In the genomic region with DNA sequence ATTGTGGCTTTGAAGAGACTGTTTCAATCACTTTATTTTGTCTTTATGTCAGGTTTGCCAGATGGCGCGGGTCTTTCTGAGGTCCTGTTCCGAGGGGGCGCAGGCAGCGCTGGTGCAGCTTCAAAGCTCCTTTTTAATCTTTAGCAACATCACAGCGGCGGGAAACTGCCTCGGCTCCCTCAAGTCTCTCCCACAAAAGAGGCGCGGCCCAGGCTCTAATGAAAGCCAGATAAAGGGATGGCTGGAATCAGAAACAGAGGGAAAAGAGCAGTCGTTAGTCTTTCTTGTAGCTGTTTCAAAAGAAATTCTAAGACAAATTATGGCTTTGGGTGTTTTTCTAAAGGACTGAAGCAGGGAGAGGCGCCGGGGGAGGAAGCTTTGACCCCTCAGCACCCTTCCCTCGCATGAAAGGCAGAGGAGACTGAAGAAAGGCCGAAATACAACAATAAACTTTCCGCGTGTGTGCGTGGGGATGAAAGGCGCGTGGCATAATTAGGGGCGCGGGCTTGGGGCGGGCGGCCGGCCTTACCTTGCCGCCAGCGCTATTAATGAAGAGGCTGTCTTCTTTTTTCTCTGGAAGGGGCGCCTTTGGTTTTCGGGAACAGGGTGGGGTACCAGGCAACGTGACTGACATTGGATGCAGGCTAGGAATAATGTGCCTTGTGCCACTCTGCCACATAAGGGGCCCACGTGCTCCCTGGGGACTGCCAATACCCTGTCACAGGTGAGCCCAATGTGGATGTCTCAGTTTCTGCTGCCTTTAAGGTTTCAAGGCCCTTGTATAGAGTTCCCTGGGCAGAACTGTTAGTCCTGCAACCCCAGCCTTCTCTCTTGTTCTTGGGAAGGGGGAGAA, we compare ENCODE assay signal across 9 mouse cellular contexts. TPM values are rescaled to one million over a fixed set of nuclear protein-coding genes. Genes with fewer than 3 reads are reported as not detected.
DNase-seq lines count a peak whose midpoint lies in the region; ATAC-seq lines count a peak whose summit lies in the region.
"Had no signal": no experiment of that assay in that cellular context is flagged by ENCODE, and none has a peak within 500 bp of the region (broad histone marks: within the 10 kb centered on the region; RNA-seq: fewer than 3 reads in every experiment).

No protein-coding gene starts in this region.

- peak; percentile 48 for DNase-seq in neural tube, embryonic 11.5 days (ENCODE audit: low spot score)
- DNase-seq in neural tube, embryonic 10.5 days (ENCODE audit: extremely low spot score, low spot score): no peak
- DNase-seq in embryonic facial prominence, embryonic 10.5 days (ENCODE audit: low spot score): peak; percentile 58
- no peak for DNase-seq in frontal cortex, adult 2 months (ENCODE audit: extremely low spot score in 1 of 2, low spot score in 1 of 2)
- no peak for DNase-seq in heart, postnatal 10 days
- DNase-seq: lung, adult 18-20 months had no signal

- no peak for ATAC-seq in neural tube, embryonic 11.5 days (ENCODE audit: insufficient read depth, low FRiP score, low TSS enrichment)
- ATAC-seq in forebrain, embryonic 15.5 days (replicated peaks): peak; percentile 38; the same call in 1 of the 2 replicates
- peak; percentile 74 for ATAC-seq in midbrain, embryonic 15.5 days (replicated peaks)
- ATAC-seq: activated CD4-positive, CD25-positive, alpha-beta regulatory T cell, adult 4 months had no signal

- 58% methylated on average over 31 of the region's 31 CpGs for WGBS in neural tube, embryonic 11.5 days
- WGBS in embryonic facial prominence, embryonic 10.5 days: 66% methylated on average over 31 of the region's 31 CpGs
- 18% methylated on average over 31 of the region's 31 CpGs for WGBS in forebrain, embryonic 15.5 days
- WGBS in midbrain, embryonic 15.5 days: 45% methylated on average over 31 of the region's 31 CpGs

- 0 out of 2 replicates have a peak overlapping the region, but pooled peaks have one; percentile 17 for H3K27ac ChIP-seq in neural tube, embryonic 11.5 days (ENCODE audit: low read depth, low read length)
- H3K27ac ChIP-seq in embryonic facial prominence, embryonic 10.5 days (replicated peaks): peak overlapping the region; percentile 73
- 0 out of 2 replicates have a peak overlapping the region, but pooled peaks have one; percentile 6 for H3K27ac ChIP-seq in forebrain, embryonic 15.5 days (replicated peaks)
- H3K27ac ChIP-seq in midbrain, embryonic 15.5 days: peak overlapping the region; percentile 44

- H3K4me1 ChIP-seq in neural tube, embryonic 11.5 days (ENCODE audit: control insufficient read depth, insufficient read depth, low read length): no peaks in the 10 kb centered on the region
- H3K4me1 ChIP-seq in embryonic facial prominence, embryonic 10.5 days: peaks cover 18% of the 10 kb centered on the region
- H3K4me1 ChIP-seq in forebrain, embryonic 15.5 days: peaks cover 10% of the 10 kb centered on the region
- peaks cover 14% of the 10 kb centered on the region for H3K4me1 ChIP-seq in midbrain, embryonic 15.5 days

- H3K4me2 ChIP-seq in neural tube, embryonic 11.5 days (ENCODE audit: low read depth): no peak overlapping the region
- 0 out of 2 replicates have a peak overlapping the region, but pooled peaks have one; percentile 7 for H3K4me2 ChIP-seq in forebrain, embryonic 15.5 days (replicated peaks)
- H3K4me2 ChIP-seq in midbrain, embryonic 15.5 days: 0 out of 2 replicates have a peak overlapping the region, but pooled peaks have one; percentile 9

- H3K9ac ChIP-seq in neural tube, embryonic 11.5 days (ENCODE audit: low read length): no peak overlapping the region
- H3K9ac ChIP-seq in forebrain, embryonic 15.5 days (replicated peaks): no peak overlapping the region
- no peak overlapping the region for H3K9ac ChIP-seq in midbrain, embryonic 15.5 days

- no peaks in the 10 kb centered on the region for H3K36me3 ChIP-seq in neural tube, embryonic 11.5 days (ENCODE audit: control insufficient read depth, insufficient read depth, low read length)
- H3K36me3 ChIP-seq in embryonic facial prominence, embryonic 10.5 days (replicated peaks): no peaks in the 10 kb centered on the region
- H3K36me3 ChIP-seq in forebrain, embryonic 15.5 days: no peaks in the 10 kb centered on the region
- no peaks in the 10 kb centered on the region for H3K36me3 ChIP-seq in midbrain, embryonic 15.5 days (replicated peaks)

- H3K9me3 ChIP-seq in neural tube, embryonic 11.5 days (ENCODE audit: control insufficient read depth, low read length): no peaks in the 10 kb centered on the region
- 0 out of 2 replicates have a peak, but pooled peaks cover 2% of the 10 kb centered on the region for H3K9me3 ChIP-seq in embryonic facial prominence, embryonic 10.5 days
- H3K9me3 ChIP-seq in forebrain, embryonic 15.5 days: no peaks in the 10 kb centered on the region
- no peaks in the 10 kb centered on the region for H3K9me3 ChIP-seq in midbrain, embryonic 15.5 days

- intact Hi-C loops in heart, postnatal 10 days (cut with DNase I): no loop called here

- H3K4me3 ChIP-seq in neural tube, embryonic 11.5 days (ENCODE audit: low read depth, low read length): no peak overlapping the region
- H3K4me3 ChIP-seq in embryonic facial prominence, embryonic 10.5 days: no peak overlapping the region
- H3K4me3 ChIP-seq in forebrain, embryonic 15.5 days: no peak overlapping the region
- no peak overlapping the region for H3K4me3 ChIP-seq in midbrain, embryonic 15.5 days

- no peaks in the 10 kb centered on the region for H3K27me3 ChIP-seq in neural tube, embryonic 11.5 days (ENCODE audit: control insufficient read depth, insufficient read depth, low read length)
- peaks cover 22% of the 10 kb centered on the region; the same call in 1 of the 2 replicates for H3K27me3 ChIP-seq in embryonic facial prominence, embryonic 10.5 days (replicated peaks; ENCODE audit: low read depth, poor library complexity, severe bottlenecking)
- H3K27me3 ChIP-seq in forebrain, embryonic 15.5 days: no peaks in the 10 kb centered on the region; the same call in 1 of the 2 replicates
- no peaks in the 10 kb centered on the region for H3K27me3 ChIP-seq in midbrain, embryonic 15.5 days (replicated peaks)

RNA-seq across cellular contexts. Expression of gene Brd7, which starts 20.5 kb away (rescaled TPM):
- polyA plus RNA-seq in neural tube, embryonic 11.5 days (2014; fragmentation: Nextera tagmentation; extraction: Ambion mirVana): 88.3 and 99.6 TPM in 2 replicates
- polyA plus RNA-seq in embryonic facial prominence, embryonic 10.5 days (2016; fragmentation: Nextera tagmentation; extraction: Ambion mirVana): 86.5 and 88.8 TPM in 2 replicates
- 65.4 and 68.7 TPM in 2 replicates for polyA plus RNA-seq in forebrain, embryonic 15.5 days (2015; fragmentation: Nextera tagmentation; extraction: Ambion mirVana)
- polyA plus RNA-seq in midbrain, embryonic 15.5 days (2015; fragmentation: Nextera tagmentation; extraction: Ambion mirVana): 60.2 and 63.5 TPM in 2 replicates
- polyA plus RNA-seq in frontal cortex, adult 2 months (2012; rRNA removed): 54.5 and 66.0 TPM in 2 replicates
- total RNA-seq in heart, postnatal 10 days (2021): 10 to 100 TPM; 68.0 to 78.8 TPM

Comparison
In these comparisons a context has a peak if more than half of its experiments do, and no peak if none do; other contexts are left out.
1. DNase-seq: peak in neural tube, embryonic 11.5 days (single experiment) and embryonic facial prominence, embryonic 10.5 days (single experiment); none in neural tube, embryonic 10.5 days (single experiment), frontal cortex, adult 2 months (0 of 2) and heart, postnatal 10 days (0 of 2).
2. H3K27ac ChIP-seq: peak in every context shown above with its lines; median percentile 73 in embryonic facial prominence, embryonic 10.5 days; 44 in midbrain, embryonic 15.5 days; 17 in neural tube, embryonic 11.5 days; 6 in forebrain, embryonic 15.5 days.